Mouse (Mus musculus) E14TG2a.4 (cell line): ENCODE measurements around the gene Ccna1.

Source experiments
- CTCF ChIP-seq: conservative IDR thresholded peaks from 2 replicates; pipeline ENCODE4 v1.5.1; 2014; ENCODE audit warnings: low read length
- NANOG ChIP-seq: IDR thresholded peaks from 2 replicates; pipeline ENCODE4 v1.6.1; 2014; ENCODE audit warnings: borderline replicate concordance, low read length, mixed read lengths
- POU5F1 ChIP-seq: IDR thresholded peaks from 2 replicates; pipeline ENCODE4 v1.6.1; 2014; ENCODE audit warnings: low read length, borderline replicate concordance

DNA sequence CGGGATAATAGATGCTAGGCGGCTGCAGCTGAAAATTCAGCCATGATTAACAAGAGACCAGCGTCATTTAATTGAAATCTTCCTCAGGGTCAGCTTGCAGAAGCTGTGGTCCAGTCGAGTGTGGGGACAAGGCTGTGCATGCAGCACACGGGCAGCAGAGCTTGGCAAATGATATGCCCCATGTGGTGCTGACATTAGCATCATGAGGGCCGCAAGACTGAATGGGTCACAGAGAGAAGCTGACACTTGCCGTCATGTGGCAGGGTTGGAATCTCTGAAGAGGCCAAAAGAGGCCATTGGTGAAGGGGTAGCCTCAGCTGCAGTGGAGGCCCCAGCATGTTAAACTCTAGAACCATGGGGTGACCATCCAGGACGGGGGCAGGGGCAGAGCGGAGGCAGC lies 7.4 kb upstream of the Ccna1 start:
- TF ChIP-seq CTCF (no peak), POU5F1 (no peak), NANOG (no peak)
